Mouse (Mus musculus) lung, postnatal 0 days (tissue): ENCODE data around the gene Map1lc3b.

Source experiments
- CTCF ChIP-seq: IDR thresholded peaks from 2 replicates; pipeline ENCODE4 v1.5.1; 2016; ENCODE audit warnings: antibody characterized with exemption, mild to moderate bottlenecking
- EP300 ChIP-seq: IDR thresholded peaks from 2 replicates; pipeline ENCODE4 v1.6.1; 2016; ENCODE audit warnings: antibody characterized with exemption, mild to moderate bottlenecking, control low read depth

- no peak for TF ChIP-seq CTCF
- TF ChIP-seq EP300: no peak
Measured at GRCm38 (mm10) chr8:121550056-121550455, 40.1 kb upstream of the Map1lc3b start.
